ENCODE assay signal across 8 mouse cellular contexts in genomic region chr11:21092621-21093020, GRCm38 (mm10). TPM values are rescaled to one million over a fixed set of nuclear protein-coding genes. Genes with fewer than 3 reads are reported as not detected.
A peak's percentile ranks its signal among the peaks of the same experiment; 100 is the strongest.
DNase-seq lines count a peak whose midpoint lies in the region; ATAC-seq lines count a peak whose summit lies in the region.

No protein-coding gene starts in this region.

- 10% methylated on average over 7 of the region's 7 CpGs for WGBS in embryonic facial prominence, embryonic 12.5 days
- WGBS in intestine, embryonic 14.5 days: 12% methylated on average over 7 of the region's 7 CpGs
- WGBS in neural tube, embryonic 15.5 days: 6% methylated on average over 7 of the region's 7 CpGs

- H3K4me3 ChIP-seq in megakaryocyte, embryonic 14.5 days (replicated peaks): peak overlapping the region; percentile 97
- H3K4me3 ChIP-seq in embryonic facial prominence, embryonic 12.5 days: peak overlapping the region; percentile 95
- peak overlapping the region; percentile 48 for H3K4me3 ChIP-seq in intestine, embryonic 14.5 days (ENCODE audit: low read depth, low read length)
- peak overlapping the region; percentile 82 for H3K4me3 ChIP-seq in neural tube, embryonic 15.5 days (replicated peaks)

- no peak for DNase-seq in intestine, embryonic 14.5 days (ENCODE audit: low spot score)
- DNase-seq in T-cell, adult 2 months (ENCODE audit: low spot score): no peak
- no peak for DNase-seq in adrenal gland, postnatal 10 days
- DNase-seq in right cerebral cortex, postnatal 10 days (ENCODE audit: low spot score in 2 of 2): no peak

- peaks cover 22% of the 10 kb centered on the region for H3K36me3 ChIP-seq in megakaryocyte, embryonic 14.5 days (replicated peaks; ENCODE audit: low read length)
- H3K36me3 ChIP-seq in embryonic facial prominence, embryonic 12.5 days: no peaks in the 10 kb centered on the region
- H3K36me3 ChIP-seq in intestine, embryonic 14.5 days (ENCODE audit: control insufficient read depth, insufficient read depth, low read length): no peaks in the 10 kb centered on the region
- no peaks in the 10 kb centered on the region for H3K36me3 ChIP-seq in neural tube, embryonic 15.5 days

- H3K27me3 ChIP-seq in megakaryocyte, embryonic 14.5 days (replicated peaks): no peaks in the 10 kb centered on the region
- no peaks in the 10 kb centered on the region for H3K27me3 ChIP-seq in embryonic facial prominence, embryonic 12.5 days
- H3K27me3 ChIP-seq in intestine, embryonic 14.5 days (replicated peaks; ENCODE audit: control insufficient read depth, insufficient read depth, low read length): no peaks in the 10 kb centered on the region
- no peaks in the 10 kb centered on the region for H3K27me3 ChIP-seq in neural tube, embryonic 15.5 days (replicated peaks)

- H3K4me1 ChIP-seq in megakaryocyte, embryonic 14.5 days: peaks cover 48% of the 10 kb centered on the region
- H3K4me1 ChIP-seq in embryonic facial prominence, embryonic 12.5 days: peaks cover 11% of the 10 kb centered on the region
- H3K4me1 ChIP-seq in intestine, embryonic 14.5 days (replicated peaks; ENCODE audit: control insufficient read depth, insufficient read depth, low read length): peaks cover 14% of the 10 kb centered on the region
- peaks cover 11% of the 10 kb centered on the region for H3K4me1 ChIP-seq in neural tube, embryonic 15.5 days

- H3K9ac ChIP-seq in embryonic facial prominence, embryonic 12.5 days: peak overlapping the region; percentile 99
- peak overlapping the region; percentile 98 for H3K9ac ChIP-seq in intestine, embryonic 14.5 days (ENCODE audit: low read length)
- peak overlapping the region; percentile 96 for H3K9ac ChIP-seq in neural tube, embryonic 15.5 days (replicated peaks)

- H3K9me3 ChIP-seq in megakaryocyte, embryonic 14.5 days: no peaks in the 10 kb centered on the region
- no peaks in the 10 kb centered on the region for H3K9me3 ChIP-seq in embryonic facial prominence, embryonic 12.5 days
- H3K9me3 ChIP-seq in intestine, embryonic 14.5 days (ENCODE audit: control insufficient read depth, low read length): no peaks in the 10 kb centered on the region
- no peaks in the 10 kb centered on the region for H3K9me3 ChIP-seq in neural tube, embryonic 15.5 days (replicated peaks)

- H3K4me2 ChIP-seq in embryonic facial prominence, embryonic 12.5 days (replicated peaks): peak overlapping the region; percentile 61
- H3K4me2 ChIP-seq in intestine, embryonic 14.5 days (ENCODE audit: low read length): peak overlapping the region; percentile 87
- peak overlapping the region; percentile 63 for H3K4me2 ChIP-seq in neural tube, embryonic 15.5 days

- no peak for ATAC-seq in megakaryocyte, adult 5-6 weeks (ENCODE audit: poor library complexity, severe bottlenecking)
- no peak for ATAC-seq in embryonic facial prominence, embryonic 12.5 days (ENCODE audit: insufficient number of reproducible peaks, insufficient read depth, low FRiP score, low TSS enrichment)
- no peak for ATAC-seq in intestine, embryonic 14.5 days (replicated peaks; ENCODE audit: low FRiP score, low TSS enrichment, low read depth)
- no peak for ATAC-seq in neural tube, embryonic 15.5 days (ENCODE audit: low FRiP score)

- no peak overlapping the region for H3K27ac ChIP-seq in embryonic facial prominence, embryonic 12.5 days
- no peak overlapping the region for H3K27ac ChIP-seq in intestine, embryonic 14.5 days (ENCODE audit: low read depth)
- no peak overlapping the region for H3K27ac ChIP-seq in neural tube, embryonic 15.5 days (replicated peaks)

RNA-seq across cellular contexts. Expression of gene Peli1, which starts 1.5 kb away (rescaled TPM):
- polyA plus RNA-seq in megakaryocyte, embryonic 14.5 days (2012; ENCODE audit: insufficient read depth, low replicate concordance): 13.1 and 45.7 TPM in 2 replicates
- 48.8 and 50.4 TPM in 2 replicates for total RNA-seq in megakaryocyte, adult 5-6 weeks (2015)
- 29.0 and 40.9 TPM in 2 replicates for total RNA-seq in megakaryocyte, adult 5-6 weeks (2017)
- polyA plus RNA-seq in embryonic facial prominence, embryonic 12.5 days (2016; fragmentation: Nextera tagmentation; extraction: Ambion mirVana): 64.8 and 65.5 TPM in 2 replicates
- polyA plus RNA-seq in intestine, embryonic 14.5 days (2014; fragmentation: Nextera tagmentation; extraction: Ambion mirVana): 39.5 and 41.2 TPM in 2 replicates
- 55.6 and 58.0 TPM in 2 replicates for polyA plus RNA-seq in neural tube, embryonic 15.5 days (2015; fragmentation: Nextera tagmentation; extraction: Ambion mirVana)
- total RNA-seq in adrenal gland, postnatal 10 days (2021): 10 to 100 TPM; 21.1 to 21.2 TPM
